Mouse (Mus musculus): ENCODE data around the gene H2al3.

H2al3 gene

GRCm38 (mm10) chrX:9849403-9849802, at the start of gene H2al3:
Gene H2al3, plus strand, starts transcription at chrX:9849703.
- DNase-seq (ENCODE audit: low read depth in 1 of 2, low spot score in 2 of 2): no peak

GRCm38 (mm10) chrX:9810101-9810500, 39.4 kb upstream of the H2al3 start:
- no peak for DNase-seq (ENCODE audit: low read depth in 1 of 2, low spot score in 2 of 2)

- DNase-seq (ENCODE audit: low read depth in 1 of 2, low spot score in 2 of 2): no peak
These were observed 37.0 kb upstream of the H2al3 start for GRCm38 (mm10) chrX:9812469-9812868.

- no peak for DNase-seq (ENCODE audit: low read depth in 1 of 2, low spot score in 2 of 2)
These were observed 14.7 kb upstream of the H2al3 start for GRCm38 (mm10) chrX:9834779-9835178.

- no peak for DNase-seq (ENCODE audit: low read depth in 1 of 2, low spot score in 2 of 2)
These were observed 2.9 kb upstream of the H2al3 start, which contains the start of gene Hypm for GRCm38 (mm10) chrX:9846628-9847027. Gene Hypm, plus strand, starts transcription at chrX:9846928.

- DNase-seq (ENCODE audit: low read depth in 1 of 2, low spot score in 2 of 2): no peak
These were observed 12.4 kb downstream of the H2al3 start for GRCm38 (mm10) chrX:9861859-9862258.

- DNase-seq (ENCODE audit: low read depth in 1 of 2, low spot score in 2 of 2): no peak
These were observed 26.0 kb downstream of the H2al3 start for GRCm38 (mm10) chrX:9875519-9875918.

GRCm38 (mm10) chrX:9885322-9885721, 35.8 kb downstream of the H2al3 start, which contains the start of gene Sytl5:
Gene Sytl5, plus strand, starts transcription at chrX:9885622.
- DNase-seq (ENCODE audit: low read depth in 1 of 2, low spot score in 2 of 2): no peak
